Comparison of ENCODE assay signal across 8 mouse cellular contexts in the genomic region with DNA sequence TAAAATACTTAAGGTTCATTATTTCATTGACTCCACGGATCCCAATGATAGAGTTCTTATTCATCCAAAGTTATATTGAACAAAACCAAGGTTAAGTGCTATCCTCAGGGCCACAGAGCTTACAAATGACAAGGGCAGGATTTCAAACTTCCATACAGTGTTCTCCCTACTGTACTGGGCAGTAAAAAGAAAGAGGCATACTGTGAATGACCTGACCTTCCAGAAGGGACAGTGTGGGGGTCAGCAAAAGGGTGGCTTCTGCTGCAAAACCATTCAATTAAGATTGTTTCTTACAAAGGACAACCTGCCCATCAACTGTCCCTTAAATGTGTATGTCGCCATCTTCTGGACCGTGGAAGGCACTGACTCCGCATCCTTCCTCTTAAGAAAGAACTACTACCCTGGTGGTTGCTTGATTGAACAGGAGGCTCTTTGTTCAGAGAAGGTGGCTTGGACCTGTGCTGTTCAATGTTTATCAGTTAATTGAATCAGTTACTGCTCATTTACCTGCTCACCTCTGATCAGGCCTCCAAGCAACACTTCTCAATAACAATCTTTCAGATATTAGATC.
DNase-seq lines count a peak whose midpoint lies in the region; ATAC-seq lines count a peak whose summit lies in the region.

No protein-coding gene starts in this region.

- no peaks in the 10 kb centered on the region for H3K27me3 ChIP-seq in midbrain, embryonic 11.5 days (ENCODE audit: control insufficient read depth, insufficient read depth, low read length)
- no peaks in the 10 kb centered on the region for H3K27me3 ChIP-seq in midbrain, embryonic 16.5 days (ENCODE audit: control insufficient read depth, insufficient read depth, low read depth, low read length)

- H3K27ac ChIP-seq in midbrain, embryonic 11.5 days (ENCODE audit: low read depth, low read length) = no peak overlapping the region
- no peak overlapping the region for H3K27ac ChIP-seq in midbrain, embryonic 16.5 days (ENCODE audit: low read length)

- no peaks in the 10 kb centered on the region for H3K36me3 ChIP-seq in midbrain, embryonic 11.5 days (ENCODE audit: control insufficient read depth, insufficient read depth, low read length)
- no peaks in the 10 kb centered on the region for H3K36me3 ChIP-seq in midbrain, embryonic 16.5 days (ENCODE audit: control insufficient read depth, insufficient read depth, low read length)

- H3K4me2 ChIP-seq in midbrain, embryonic 11.5 days = no peak overlapping the region
- no peak overlapping the region for H3K4me2 ChIP-seq in midbrain, embryonic 16.5 days (ENCODE audit: low read length)

- H3K4me1 ChIP-seq in midbrain, embryonic 11.5 days (ENCODE audit: control insufficient read depth, insufficient read depth, low read length) = no peaks in the 10 kb centered on the region
- H3K4me1 ChIP-seq in midbrain, embryonic 16.5 days (ENCODE audit: control insufficient read depth, insufficient read depth, low read length) = peaks cover 3% of the 10 kb centered on the region; the same call in 1 of the 2 replicates

- ATAC-seq in midbrain, embryonic 11.5 days (ENCODE audit: low FRiP score) = peak; percentile 58; the same call in 1 of the 2 replicates
- no peak; the same call in 1 of the 2 replicates for ATAC-seq in midbrain, embryonic 16.5 days
- peak; percentile 83 to 92 for ATAC-seq in hematopoietic stem cell, adult 5-6 weeks (replicated peaks in 1 of 2; ENCODE audit: insufficient read depth in 1 of 2, low FRiP score in 2 of 2, low TSS enrichment in 1 of 2, low read depth in 1 of 2, poor library complexity in 2 of 2, severe bottlenecking in 2 of 2)
- ATAC-seq in megakaryocyte-erythroid progenitor cell, adult 5-6 weeks (replicated peaks; ENCODE audit: low FRiP score, low TSS enrichment, poor library complexity, severe bottlenecking) = peak; percentile 71
- ATAC-seq in inflammation-experienced regulatory T-cells, adult 6 months = no peak

- no peaks in the 10 kb centered on the region for H3K9me3 ChIP-seq in midbrain, embryonic 11.5 days (ENCODE audit: control insufficient read depth, low read length)
- no peaks in the 10 kb centered on the region for H3K9me3 ChIP-seq in midbrain, embryonic 16.5 days (replicated peaks; ENCODE audit: control insufficient read depth, low read length, poor library complexity, severe bottlenecking)

- no peak overlapping the region for H3K9ac ChIP-seq in midbrain, embryonic 11.5 days (ENCODE audit: low read length)
- no peak overlapping the region for H3K9ac ChIP-seq in midbrain, embryonic 16.5 days (ENCODE audit: low read depth, low read length)

- H3K4me3 ChIP-seq in midbrain, embryonic 11.5 days (ENCODE audit: low read depth, low read length) = no peak overlapping the region
- no peak overlapping the region for H3K4me3 ChIP-seq in midbrain, embryonic 16.5 days (ENCODE audit: low read depth, low read length)

- 56% methylated on average over 4 of the region's 4 CpGs for WGBS in midbrain, embryonic 11.5 days
- WGBS in midbrain, embryonic 16.5 days = 48% methylated on average over 4 of the region's 4 CpGs

- peak; percentile 2 for DNase-seq in cerebellum, adult 11-12 months
- no peak for DNase-seq in cerebellum, adult 8-10 months
- no peak for DNase-seq in midbrain, embryonic 11.5 days (ENCODE audit: low spot score, missing footprints)
- DNase-seq in Muller cell, postnatal 12 days (ENCODE audit: inconsistent ontology term) = no peak

Comparison
In these comparisons a context has a peak if more than half of its experiments do, and no peak if none do; other contexts are left out.
1. ATAC-seq: peak in midbrain, embryonic 11.5 days (single experiment), hematopoietic stem cell, adult 5-6 weeks (2 of 2) and megakaryocyte-erythroid progenitor cell, adult 5-6 weeks (single experiment); none in midbrain, embryonic 16.5 days (single experiment) and inflammation-experienced regulatory T-cells, adult 6 months (single experiment).